Mouse (Mus musculus): Measurements from ENCODE around the gene Rpl13. TPM values are rescaled to one million over a fixed set of nuclear protein-coding genes. Genes with fewer than 3 reads are reported as not detected.

Gene Rpl13
- polyA plus RNA-seq, 1 experiment from 2014 or later: 1,460 TPM

GRCm38 (mm10) chr8:123122059-123122458 is 19.9 kb downstream of the Rpl13 start:
- H3K27me3 ChIP-seq (ENCODE audit: control insufficient read depth, insufficient read depth, low read length): peaks cover 3% of the 10 kb centered on the region; the same call in 1 of the 2 replicates
- no peak overlapping the region for H3K27ac ChIP-seq (replicated peaks)
- no peak overlapping the region for H3K4me2 ChIP-seq (replicated peaks; ENCODE audit: low read depth)
- H3K9me3 ChIP-seq (ENCODE audit: control insufficient read depth, low read length): no peaks in the 10 kb centered on the region
- no peaks in the 10 kb centered on the region for H3K36me3 ChIP-seq (ENCODE audit: control insufficient read depth, insufficient read depth, low read length)
- no peak overlapping the region for H3K9ac ChIP-seq (ENCODE audit: low read length)
- TF ChIP-seq CTCF (IDR thresholded peaks at IDR 0.05; ENCODE audit: low read depth) (no peak), EP300 (optimal IDR thresholded peaks at IDR 0.05) (no peak)
- no peak for DNase-seq (ENCODE audit: low spot score)
- no peak for ATAC-seq (ENCODE audit: low FRiP score, low TSS enrichment)
- H3K4me1 ChIP-seq (replicated peaks; ENCODE audit: control insufficient read depth, insufficient read depth): peaks cover 2% of the 10 kb centered on the region; the same call in 1 of the 2 replicates
- no peak overlapping the region for H3K4me3 ChIP-seq (ENCODE audit: low read depth, low read length)
- WGBS: 35% methylated on average over 9 of the region's 9 CpGs

GRCm38 (mm10) chr8:123122670-123123069 is 20.5 kb downstream of the Rpl13 start:
- no peak overlapping the region for H3K9ac ChIP-seq (ENCODE audit: low read length)
- DNase-seq (ENCODE audit: low spot score) (no peak), ATAC-seq (ENCODE audit: low FRiP score, low TSS enrichment) (no peak)
- peaks cover 1% of the 10 kb centered on the region; the same call in 1 of the 2 replicates for H3K27me3 ChIP-seq (ENCODE audit: control insufficient read depth, insufficient read depth, low read length)
- H3K4me3 ChIP-seq (ENCODE audit: low read depth, low read length): no peak overlapping the region
- TF ChIP-seq CTCF (IDR thresholded peaks at IDR 0.05; ENCODE audit: low read depth) (no peak), EP300 (optimal IDR thresholded peaks at IDR 0.05) (no peak)
- no peaks in the 10 kb centered on the region for H3K36me3 ChIP-seq (ENCODE audit: control insufficient read depth, insufficient read depth, low read length)
- H3K4me2 ChIP-seq (replicated peaks; ENCODE audit: low read depth): no peak overlapping the region
- no peak overlapping the region for H3K27ac ChIP-seq (replicated peaks)
- H3K9me3 ChIP-seq (ENCODE audit: control insufficient read depth, low read length): no peaks in the 10 kb centered on the region
- 65% methylated on average over 5 of the region's 5 CpGs for WGBS
- peaks cover under 1% of the 10 kb centered on the region; the same call in 1 of the 2 replicates for H3K4me1 ChIP-seq (replicated peaks; ENCODE audit: control insufficient read depth, insufficient read depth)

GRCm38 (mm10) chr8:123126193-123126816 is 24.2 kb downstream of the Rpl13 start:
- H3K9me3 ChIP-seq (ENCODE audit: control insufficient read depth, low read length): no peaks in the 10 kb centered on the region
- WGBS: 13% methylated on average over 18 of the region's 19 CpGs
- H3K27me3 ChIP-seq (ENCODE audit: control insufficient read depth, insufficient read depth, low read length): no peaks in the 10 kb centered on the region
- no peak overlapping the region for H3K4me3 ChIP-seq (ENCODE audit: low read depth, low read length)
- peak; percentile 82 for ATAC-seq (ENCODE audit: low FRiP score, low TSS enrichment)
- H3K36me3 ChIP-seq (ENCODE audit: control insufficient read depth, insufficient read depth, low read length): no peaks in the 10 kb centered on the region
- DNase-seq (ENCODE audit: low spot score): peak; percentile 89
- TF ChIP-seq EP300 (optimal IDR thresholded peaks at IDR 0.05): no peak
- TF ChIP-seq CTCF (IDR thresholded peaks at IDR 0.05; ENCODE audit: low read depth): no peak
- no peak overlapping the region; the same call in 1 of the 2 replicates for H3K4me2 ChIP-seq (replicated peaks; ENCODE audit: low read depth)
- H3K27ac ChIP-seq (replicated peaks): no peak overlapping the region
- H3K4me1 ChIP-seq (replicated peaks; ENCODE audit: control insufficient read depth, insufficient read depth): no peaks in the 10 kb centered on the region; the same call in 1 of the 2 replicates
- no peak overlapping the region for H3K9ac ChIP-seq (ENCODE audit: low read length)

- Histone ChIP-seq H3K4me2 (replicated peaks; ENCODE audit: low read depth) (no peak overlapping the region), H3K36me3 (ENCODE audit: control insufficient read depth, insufficient read depth, low read length) (no peaks in the 10 kb centered on the region), H3K4me3 (ENCODE audit: low read depth, low read length) (no peak overlapping the region), H3K27ac (replicated peaks) (no peak overlapping the region), H3K9ac (ENCODE audit: low read length) (no peak overlapping the region), H3K4me1 (replicated peaks; ENCODE audit: control insufficient read depth, insufficient read depth) (no peaks in the 10 kb centered on the region; the same call in none of the 2 replicates), H3K27me3 (ENCODE audit: control insufficient read depth, insufficient read depth, low read length) (no peaks in the 10 kb centered on the region), H3K9me3 (ENCODE audit: control insufficient read depth, low read length) (no peaks in the 10 kb centered on the region)
- TF ChIP-seq CTCF (IDR thresholded peaks at IDR 0.05; ENCODE audit: low read depth) (no peak), EP300 (optimal IDR thresholded peaks at IDR 0.05) (no peak)
- WGBS: 58% methylated on average over 9 of the region's 9 CpGs
- ATAC-seq (ENCODE audit: low FRiP score, low TSS enrichment) (no peak), DNase-seq (ENCODE audit: low spot score) (no peak)
Measured at GRCm38 (mm10) chr8:123131041-123131440, 28.9 kb downstream of the Rpl13 start.

GRCm38 (mm10) chr8:123132953-123133352 is 30.8 kb downstream of the Rpl13 start:
- no peak overlapping the region for H3K27ac ChIP-seq (replicated peaks)
- ATAC-seq (ENCODE audit: low FRiP score, low TSS enrichment) (no peak), DNase-seq (ENCODE audit: low spot score) (no peak)
- TF ChIP-seq CTCF (IDR thresholded peaks at IDR 0.05; ENCODE audit: low read depth) (peak; percentile 42), EP300 (optimal IDR thresholded peaks at IDR 0.05) (no peak)
- no peaks in the 10 kb centered on the region for H3K27me3 ChIP-seq (ENCODE audit: control insufficient read depth, insufficient read depth, low read length)
- H3K4me2 ChIP-seq (replicated peaks; ENCODE audit: low read depth): no peak overlapping the region
- WGBS: 88% methylated on average over 2 of the region's 2 CpGs
- H3K9me3 ChIP-seq (ENCODE audit: control insufficient read depth, low read length): no peaks in the 10 kb centered on the region
- no peaks in the 10 kb centered on the region for H3K36me3 ChIP-seq (ENCODE audit: control insufficient read depth, insufficient read depth, low read length)
- H3K9ac ChIP-seq (ENCODE audit: low read length): no peak overlapping the region
- H3K4me3 ChIP-seq (ENCODE audit: low read depth, low read length): no peak overlapping the region
- H3K4me1 ChIP-seq (replicated peaks; ENCODE audit: control insufficient read depth, insufficient read depth): peaks cover 1% of the 10 kb centered on the region; the same call in 1 of the 2 replicates

- H3K9ac ChIP-seq (ENCODE audit: low read length): no peak overlapping the region
- no peak overlapping the region for H3K4me2 ChIP-seq (replicated peaks; ENCODE audit: low read depth)
- no peak for DNase-seq (ENCODE audit: low spot score)
- peaks cover 4% of the 10 kb centered on the region; the same call in 1 of the 2 replicates for H3K4me1 ChIP-seq (replicated peaks; ENCODE audit: control insufficient read depth, insufficient read depth)
- H3K4me3 ChIP-seq (ENCODE audit: low read depth, low read length): no peak overlapping the region
- H3K9me3 ChIP-seq (ENCODE audit: control insufficient read depth, low read length): no peaks in the 10 kb centered on the region
- no peak for ATAC-seq (ENCODE audit: low FRiP score, low TSS enrichment)
- no peak overlapping the region for H3K27ac ChIP-seq (replicated peaks)
- 88% methylated on average over 11 of the region's 11 CpGs for WGBS
- H3K27me3 ChIP-seq (ENCODE audit: control insufficient read depth, insufficient read depth, low read length): no peaks in the 10 kb centered on the region
- TF ChIP-seq EP300 (optimal IDR thresholded peaks at IDR 0.05) (no peak), CTCF (IDR thresholded peaks at IDR 0.05; ENCODE audit: low read depth) (no peak)
- no peaks in the 10 kb centered on the region for H3K36me3 ChIP-seq (ENCODE audit: control insufficient read depth, insufficient read depth, low read length)
Measured at GRCm38 (mm10) chr8:123134149-123134713, 32.1 kb downstream of the Rpl13 start.
